Mouse (Mus musculus): Measurements from ENCODE around the gene Slc10a1.

DNA sequence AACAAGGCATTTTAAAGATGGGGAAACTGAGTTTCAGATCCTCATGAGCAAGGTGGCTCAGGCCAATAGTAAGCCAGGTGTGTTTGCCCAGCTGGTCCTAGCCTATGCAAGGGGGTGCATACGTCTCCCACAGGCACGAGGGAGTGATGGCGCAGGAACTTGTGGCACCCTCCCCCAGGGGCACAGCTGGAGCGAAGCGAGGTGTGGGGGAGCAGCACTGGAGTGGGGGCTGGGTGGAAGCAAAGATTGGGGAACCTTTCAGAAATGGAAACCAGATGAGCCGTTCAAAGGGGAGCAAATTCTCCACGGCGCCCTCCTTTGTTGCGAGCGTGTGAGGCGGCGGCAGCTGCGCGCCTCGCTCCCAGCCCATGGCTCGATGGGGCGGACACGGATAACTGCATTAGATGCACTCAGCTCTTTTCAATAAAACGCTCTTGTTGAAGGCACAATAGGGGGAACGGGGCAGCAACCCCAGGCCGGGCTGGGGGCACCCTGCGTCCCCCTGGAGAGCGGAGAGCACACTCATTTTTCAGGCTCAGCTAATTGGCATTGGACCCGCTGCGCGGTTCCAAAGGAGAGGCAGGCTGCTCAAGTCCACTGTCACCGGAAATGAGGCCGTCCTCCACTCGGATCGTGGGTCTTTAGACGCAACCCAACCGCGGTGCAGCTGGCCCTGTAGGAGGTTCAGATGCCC lies 30.2 kb upstream of the Slc10a1 start:
- no peak for TF ChIP-seq POLR2A (IDR thresholded peaks at IDR 0.05; ENCODE audit: insufficient read length, low read depth)
- no peak for TF ChIP-seq POLR2AphosphoS2 (IDR thresholded peaks at IDR 0.05; ENCODE audit: insufficient read length, low read depth)
- TF ChIP-seq MYOG (IDR thresholded peaks at IDR 0.05; ENCODE audit: control insufficient read depth in 1 of 3, insufficient read depth in 1 of 3, insufficient read length in 2 of 3, low read depth in 2 of 3): no peak
- TF ChIP-seq CEBPB (IDR thresholded peaks at IDR 0.05; ENCODE audit: insufficient read depth, poor library complexity, severe bottlenecking): no peak
- TF ChIP-seq MAX (IDR thresholded peaks at IDR 0.05; ENCODE audit: low read depth): no peak
- no peak for TF ChIP-seq USF1 (IDR thresholded peaks at IDR 0.05; ENCODE audit: low read depth)
- no peak for TF ChIP-seq MYOD1 (IDR thresholded peaks at IDR 0.05; ENCODE audit: control insufficient read depth in 1 of 3, insufficient read length in 2 of 3, low read depth in 2 of 3)
- TF ChIP-seq REST (IDR thresholded peaks at IDR 0.05; ENCODE audit: insufficient read depth, insufficient read length): no peak
- no peak for TF ChIP-seq TCF3 (IDR thresholded peaks at IDR 0.05; ENCODE audit: insufficient read length, low read depth)
